9 mouse cellular contexts compared by ENCODE assay signal in genomic region chr1:191186386-191186770, GRCm38 (mm10). TPM values are rescaled to one million over a fixed set of nuclear protein-coding genes. Genes with fewer than 3 reads are reported as not detected.
A peak's percentile ranks its signal among the peaks of the same experiment; 100 is the strongest.
DNase-seq lines count a peak whose midpoint lies in the region; ATAC-seq and TF ChIP-seq lines count a peak whose summit lies in the region.
"Had no signal": no experiment of that assay in that cellular context is flagged by ENCODE, and none has a peak within 500 bp of the region (broad histone marks: within the 10 kb centered on the region; RNA-seq: fewer than 3 reads in every experiment).

No protein-coding gene starts in this region.

- 3% methylated on average over 7 of the region's 7 CpGs for WGBS in forebrain, embryonic 11.5 days
- 2% methylated on average over 7 of the region's 7 CpGs for WGBS in forebrain, embryonic 13.5 days
- WGBS in embryonic facial prominence, embryonic 11.5 days = 2% methylated on average over 7 of the region's 7 CpGs
- WGBS in intestine, embryonic 15.5 days = 9% methylated on average over 7 of the region's 7 CpGs
- WGBS in liver, postnatal 0 days (ENCODE audit: insufficient replicate concordance) = 7% methylated on average over 7 of the region's 7 CpGs
- WGBS in small intestine, adult 2 months = 6% methylated on average over 7 of the region's 7 CpGs

- TF ChIP-seq EP300 in liver, postnatal 0 days (IDR thresholded peaks at IDR 0.05; ENCODE audit: low read depth) = no peak

- H3K27me3 ChIP-seq in forebrain, embryonic 11.5 days (ENCODE audit: control insufficient read depth, insufficient read depth, low read length) = peaks cover 45% of the 10 kb centered on the region
- peaks cover 90% of the 10 kb centered on the region for H3K27me3 ChIP-seq in forebrain, embryonic 13.5 days
- peaks cover 20% of the 10 kb centered on the region for H3K27me3 ChIP-seq in embryonic facial prominence, embryonic 11.5 days (ENCODE audit: control insufficient read depth, insufficient read depth, low read length)
- H3K27me3 ChIP-seq in intestine, embryonic 15.5 days (replicated peaks) = peaks cover 25% of the 10 kb centered on the region
- peaks cover 79% of the 10 kb centered on the region for H3K27me3 ChIP-seq in liver, postnatal 0 days (ENCODE audit: insufficient read depth, low read length)
- peaks cover 3% of the 10 kb centered on the region; the same call in 1 of the 2 replicates for H3K27me3 ChIP-seq in small intestine, adult 2 months (ENCODE audit: control insufficient read depth, insufficient read depth, low read length)

- H3K9ac ChIP-seq in forebrain, embryonic 11.5 days (ENCODE audit: low read length) = no peak overlapping the region
- no peak overlapping the region for H3K9ac ChIP-seq in forebrain, embryonic 13.5 days
- H3K9ac ChIP-seq in embryonic facial prominence, embryonic 11.5 days (replicated peaks; ENCODE audit: low read length) = no peak overlapping the region
- no peak overlapping the region for H3K9ac ChIP-seq in intestine, embryonic 15.5 days
- no peak overlapping the region for H3K9ac ChIP-seq in liver, postnatal 0 days (replicated peaks)

- H3K27ac ChIP-seq in forebrain, embryonic 11.5 days (ENCODE audit: low read depth, low read length) = no peak overlapping the region
- H3K27ac ChIP-seq in forebrain, embryonic 13.5 days = no peak overlapping the region
- H3K27ac ChIP-seq in embryonic facial prominence, embryonic 11.5 days (replicated peaks; ENCODE audit: low read depth, low read length) = no peak overlapping the region
- H3K27ac ChIP-seq in intestine, embryonic 15.5 days = no peak overlapping the region
- H3K27ac ChIP-seq in liver, postnatal 0 days (ENCODE audit: low read depth) = no peak overlapping the region
- peak overlapping the region; percentile 2; the same call in 1 of the 2 replicates for H3K27ac ChIP-seq in small intestine, adult 2 months (ENCODE audit: insufficient read depth, low read depth, low read length)

- no peaks in the 10 kb centered on the region for H3K9me3 ChIP-seq in forebrain, embryonic 11.5 days (ENCODE audit: control insufficient read depth, low read length)
- H3K9me3 ChIP-seq in forebrain, embryonic 13.5 days (replicated peaks) = no peaks in the 10 kb centered on the region
- H3K9me3 ChIP-seq in embryonic facial prominence, embryonic 11.5 days (replicated peaks; ENCODE audit: control insufficient read depth, low read length) = no peaks in the 10 kb centered on the region
- no peaks in the 10 kb centered on the region for H3K9me3 ChIP-seq in intestine, embryonic 15.5 days
- H3K9me3 ChIP-seq in liver, postnatal 0 days (ENCODE audit: low read length) = no peaks in the 10 kb centered on the region

- peak overlapping the region; percentile 99; the same call in 1 of the 2 replicates for H3K4me2 ChIP-seq in forebrain, embryonic 11.5 days (ENCODE audit: low read depth, low read length, severe bottlenecking)
- H3K4me2 ChIP-seq in forebrain, embryonic 13.5 days = no peak overlapping the region
- no peak overlapping the region; the same call in 1 of the 2 replicates for H3K4me2 ChIP-seq in embryonic facial prominence, embryonic 11.5 days (ENCODE audit: low read depth, low read length)
- peak overlapping the region; percentile 98; the same call in 1 of the 2 replicates for H3K4me2 ChIP-seq in intestine, embryonic 15.5 days (replicated peaks)
- peak overlapping the region; percentile 98; the same call in 1 of the 2 replicates for H3K4me2 ChIP-seq in liver, postnatal 0 days (ENCODE audit: low read depth, low read length)

- no peak for TF ChIP-seq CTCF in liver, postnatal 0 days (IDR thresholded peaks at IDR 0.05; ENCODE audit: low read depth)
- no peak for TF ChIP-seq CTCF in small intestine, adult 2 months (IDR thresholded peaks at IDR 0.05; ENCODE audit: extremely low read depth, insufficient read length, insufficient replicate concordance, low read depth, low read length)

- ATAC-seq in forebrain, embryonic 11.5 days (replicated peaks; ENCODE audit: low FRiP score) = no peak
- ATAC-seq in forebrain, embryonic 13.5 days = no peak
- no peak for ATAC-seq in embryonic facial prominence, embryonic 11.5 days (replicated peaks; ENCODE audit: insufficient number of reproducible peaks, low FRiP score, low TSS enrichment, low read depth)
- no peak for ATAC-seq in intestine, embryonic 15.5 days
- no peak for ATAC-seq in liver, postnatal 0 days
- ATAC-seq in megakaryocyte progenitor cell, adult 5-6 weeks (replicated peaks; ENCODE audit: poor library complexity) = no peak

- TF ChIP-seq POLR2A in small intestine, adult 2 months (IDR thresholded peaks at IDR 0.05; ENCODE audit: low read depth, low read length) = no peak

- H3K4me1 ChIP-seq in forebrain, embryonic 11.5 days (replicated peaks; ENCODE audit: control insufficient read depth, insufficient read depth, low read length) = peaks cover 14% of the 10 kb centered on the region
- peaks cover 45% of the 10 kb centered on the region for H3K4me1 ChIP-seq in forebrain, embryonic 13.5 days
- H3K4me1 ChIP-seq in embryonic facial prominence, embryonic 11.5 days (ENCODE audit: control insufficient read depth, insufficient read depth, low read length) = peaks cover 5% of the 10 kb centered on the region
- peaks cover 26% of the 10 kb centered on the region for H3K4me1 ChIP-seq in intestine, embryonic 15.5 days (replicated peaks)
- H3K4me1 ChIP-seq in liver, postnatal 0 days (ENCODE audit: insufficient read depth) = peaks cover 28% of the 10 kb centered on the region
- H3K4me1 ChIP-seq in small intestine, adult 2 months (ENCODE audit: control insufficient read depth, insufficient read depth, insufficient read length, low read length) = peaks cover 19% of the 10 kb centered on the region

- no peaks in the 10 kb centered on the region for H3K36me3 ChIP-seq in forebrain, embryonic 11.5 days (ENCODE audit: control insufficient read depth, insufficient read depth, low read length)
- no peaks in the 10 kb centered on the region for H3K36me3 ChIP-seq in forebrain, embryonic 13.5 days (ENCODE audit: poor library complexity, severe bottlenecking)
- no peaks in the 10 kb centered on the region for H3K36me3 ChIP-seq in embryonic facial prominence, embryonic 11.5 days (replicated peaks; ENCODE audit: control insufficient read depth, insufficient read depth, low read depth, low read length)
- no peaks in the 10 kb centered on the region for H3K36me3 ChIP-seq in intestine, embryonic 15.5 days
- no peaks in the 10 kb centered on the region for H3K36me3 ChIP-seq in liver, postnatal 0 days (replicated peaks; ENCODE audit: insufficient read depth, low read length)
- no peaks in the 10 kb centered on the region for H3K36me3 ChIP-seq in small intestine, adult 2 months (ENCODE audit: control insufficient read depth, insufficient read depth, low read length)

- no peak overlapping the region for H3K4me3 ChIP-seq in forebrain, embryonic 11.5 days (ENCODE audit: low read depth, low read length)
- H3K4me3 ChIP-seq in forebrain, embryonic 13.5 days = no peak overlapping the region
- H3K4me3 ChIP-seq in embryonic facial prominence, embryonic 11.5 days (ENCODE audit: low read depth, low read length) = no peak overlapping the region
- no peak overlapping the region for H3K4me3 ChIP-seq in intestine, embryonic 15.5 days (replicated peaks)
- no peak overlapping the region for H3K4me3 ChIP-seq in liver, postnatal 0 days (ENCODE audit: low read depth, low read length)
- H3K4me3 ChIP-seq in small intestine, adult 2 months (ENCODE audit: low read depth, low read length) = peak overlapping the region; percentile 31

- no peak for DNase-seq in forebrain, embryonic 11.5 days (ENCODE audit: low spot score)
- DNase-seq in embryonic facial prominence, embryonic 11.5 days (ENCODE audit: low spot score) = peak; percentile 29
- DNase-seq in liver, postnatal 0 days = peak; percentile 48
- DNase-seq in c-Kit-positive CD71-positive TER-119-positive erythroid progenitor cells, embryonic 14.5 days (ENCODE audit: low spot score) = no peak

RNA-seq across cellular contexts. Expression of gene Fam71a, which starts 21.8 kb away (rescaled TPM):
- not detected in 2 replicates for polyA plus RNA-seq in forebrain, embryonic 11.5 days (2014; fragmentation: Nextera tagmentation; extraction: Ambion mirVana)
- polyA plus RNA-seq in forebrain, embryonic 13.5 days (2015; fragmentation: Nextera tagmentation; extraction: Ambion mirVana) = not detected in 2 replicates
- polyA plus RNA-seq in embryonic facial prominence, embryonic 11.5 days (2014; fragmentation: Nextera tagmentation; extraction: Ambion mirVana) = not detected in 2 replicates
- not detected in 2 replicates for polyA plus RNA-seq in intestine, embryonic 15.5 days (2015; fragmentation: Nextera tagmentation; extraction: Ambion mirVana)
- polyA plus RNA-seq in liver, postnatal 0 days (2015; fragmentation: Nextera tagmentation; extraction: Ambion mirVana) = not detected in 2 replicates
- not detected in 2 replicates for polyA plus RNA-seq in small intestine, adult 2 months (2012; rRNA removed)
- total RNA-seq in megakaryocyte progenitor cell, adult 5-6 weeks (2015) = 0.12 TPM in 1 of 2 replicates, not detected in the other
- total RNA-seq in megakaryocyte progenitor cell, adult 5-6 weeks (2017) = not detected in 2 replicates
- polyA plus RNA-seq: C2C12 had no signal

RNA-seq across cellular contexts. Expression of gene Atf3, which starts 31.5 kb away (rescaled TPM):
- polyA plus RNA-seq in forebrain, embryonic 11.5 days (2014; fragmentation: Nextera tagmentation; extraction: Ambion mirVana) = 2.0 and 2.4 TPM in 2 replicates
- polyA plus RNA-seq in forebrain, embryonic 13.5 days (2015; fragmentation: Nextera tagmentation; extraction: Ambion mirVana) = 1.0 and 1.4 TPM in 2 replicates
- polyA plus RNA-seq in embryonic facial prominence, embryonic 11.5 days (2014; fragmentation: Nextera tagmentation; extraction: Ambion mirVana) = 2.1 and 2.4 TPM in 2 replicates
- 4.1 and 4.9 TPM in 2 replicates for polyA plus RNA-seq in intestine, embryonic 15.5 days (2015; fragmentation: Nextera tagmentation; extraction: Ambion mirVana)
- polyA plus RNA-seq in liver, postnatal 0 days (2015; fragmentation: Nextera tagmentation; extraction: Ambion mirVana) = 1.00 and 1.3 TPM in 2 replicates
- 7.8 and 41.0 TPM in 2 replicates for polyA plus RNA-seq in small intestine, adult 2 months (2012; rRNA removed)
- 2.2 and 8.0 TPM in 2 replicates for total RNA-seq in megakaryocyte progenitor cell, adult 5-6 weeks (2015)
- total RNA-seq in megakaryocyte progenitor cell, adult 5-6 weeks (2017) = 1.0 and 20.5 TPM in 2 replicates

Comparison
In these comparisons a context has a peak if more than half of its experiments do, and no peak if none do; other contexts are left out.
1. H3K4me2 ChIP-seq: peak in forebrain, embryonic 11.5 days (single experiment), intestine, embryonic 15.5 days (single experiment) and liver, postnatal 0 days (single experiment); none in forebrain, embryonic 13.5 days (single experiment) and embryonic facial prominence, embryonic 11.5 days (single experiment).
2. DNase-seq: peak in embryonic facial prominence, embryonic 11.5 days (single experiment) and liver, postnatal 0 days (single experiment); none in forebrain, embryonic 11.5 days (single experiment) and c-Kit-positive CD71-positive TER-119-positive erythroid progenitor cells, embryonic 14.5 days (single experiment).